Mouse (Mus musculus) urinary bladder, adult 2 months (tissue): Measurements from ENCODE around the gene Tdg. TPM values are rescaled to one million over a fixed set of nuclear protein-coding genes. Genes with fewer than 3 reads are reported as not detected.
"Not testable (repeated sequence)": the region's sequence is repeated elsewhere in the genome, so short reads cannot be mapped to it uniquely, and the experiment has no call there.

Source experiments
- DNase-seq: peaks from one replicate; pipeline ENCODE4 v3.0.0; 2022; ENCODE audit warnings: low spot score
- polyA plus RNA-seq: library from polyadenylated mRNA; depleted of rRNA; stranded (reverse); fragments of >200 nt; gene quantifications from 2 replicates; pipeline ENCODE4 v1.2.3, GENCODE M21; 2012; rRNA removed

Tdg gene
- polyA plus RNA-seq = 32.9 and 33.5 TPM in 2 replicates

DNA sequence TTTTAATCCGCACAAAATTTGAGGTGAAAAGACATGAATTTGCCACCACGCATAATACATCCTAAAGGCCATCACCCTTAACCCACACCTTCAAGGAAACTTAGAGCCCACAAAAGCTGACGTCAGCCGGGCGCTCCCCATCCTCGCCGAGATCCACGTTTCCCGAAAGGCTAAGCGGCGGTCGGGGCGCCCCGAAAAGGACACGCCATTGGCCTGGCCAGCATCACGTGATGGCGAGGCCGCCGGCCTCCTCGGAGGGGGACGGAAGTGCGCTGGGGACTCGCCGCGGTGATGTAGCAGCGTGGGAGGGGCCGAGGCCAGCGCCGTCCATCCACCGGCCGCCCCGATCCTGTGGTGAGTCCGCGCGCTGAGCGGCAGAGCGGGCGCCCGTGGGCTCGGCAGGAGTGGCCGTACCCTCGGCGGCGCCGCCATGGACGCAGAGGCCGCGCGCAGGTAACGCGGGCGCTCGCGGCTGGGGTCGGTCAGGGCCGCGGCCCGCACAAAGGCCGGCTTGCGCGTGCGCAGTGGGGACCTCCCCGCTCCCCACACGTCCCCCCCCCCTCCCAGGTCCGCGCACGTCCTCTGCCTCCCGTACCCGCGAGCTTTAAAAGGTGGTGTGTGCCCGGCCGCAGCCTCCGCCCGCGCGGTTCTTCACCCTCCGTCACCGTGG is at the start of gene Tdg:
TSS of gene Tdg (plus strand) at position 243 of the 670 bp plus-strand sequence.
- DNase-seq = peak; percentile 85

DNA sequence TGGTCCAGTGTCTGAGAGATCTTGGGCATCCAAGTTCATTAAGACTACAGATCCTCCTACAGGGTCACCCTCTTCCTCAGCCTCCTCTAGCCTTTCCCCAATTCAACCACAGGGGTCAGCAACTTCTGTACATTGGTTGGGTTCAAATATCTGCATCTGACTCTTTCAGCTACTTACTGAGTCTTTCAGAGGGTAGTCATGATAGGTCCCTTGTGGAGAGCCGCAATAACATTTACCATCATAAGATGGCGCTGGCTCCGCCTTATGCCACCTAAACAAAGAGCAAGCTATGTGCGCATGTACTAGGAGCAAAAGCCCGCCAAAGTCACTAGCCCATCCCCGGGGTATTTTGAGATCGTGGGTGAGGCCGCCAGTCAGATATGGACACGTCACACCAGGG is 40.0 kb upstream of the Tdg start:
- DNase-seq = not testable (repeated sequence)

DNA sequence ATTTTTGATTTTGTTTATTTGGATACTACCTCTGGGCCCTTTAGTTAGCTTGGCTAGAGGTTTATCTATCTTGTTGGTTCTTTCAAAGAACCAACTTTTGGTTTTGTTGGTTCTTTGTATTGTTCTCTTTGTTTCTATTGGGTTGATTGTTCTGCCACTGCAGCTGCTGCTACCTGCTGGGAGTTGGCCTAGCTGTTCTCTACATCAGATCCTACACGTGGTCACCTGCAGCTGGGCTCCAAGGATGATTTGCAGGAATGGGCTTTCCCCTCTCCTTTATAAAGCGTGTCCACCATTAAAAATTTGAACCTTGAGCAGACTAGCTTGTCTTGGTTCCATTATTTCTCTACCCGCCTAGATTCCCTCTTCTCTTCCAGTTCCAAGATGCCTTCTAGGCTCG is 35.2 kb upstream of the Tdg start:
- DNase-seq = not testable (repeated sequence)

DNA sequence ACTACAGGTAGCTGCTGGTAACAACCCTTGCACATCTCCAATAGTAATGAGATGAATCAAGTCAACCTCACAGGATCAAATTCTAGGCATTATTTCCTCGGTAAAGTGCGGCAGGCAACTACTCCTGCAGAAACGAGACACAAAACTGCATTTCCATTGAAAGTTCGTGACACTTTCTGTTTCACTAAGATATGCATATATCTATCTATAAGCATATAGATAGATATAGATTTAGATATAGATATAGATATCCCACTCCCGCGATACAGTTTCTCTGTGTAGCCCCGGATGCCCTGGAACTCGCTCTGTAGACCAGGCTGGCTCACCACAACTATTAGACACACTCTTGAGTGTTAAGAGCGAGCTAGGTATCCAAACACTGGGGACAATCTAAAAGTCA is 7.4 kb upstream of the Tdg start:
- DNase-seq = no peak

DNA sequence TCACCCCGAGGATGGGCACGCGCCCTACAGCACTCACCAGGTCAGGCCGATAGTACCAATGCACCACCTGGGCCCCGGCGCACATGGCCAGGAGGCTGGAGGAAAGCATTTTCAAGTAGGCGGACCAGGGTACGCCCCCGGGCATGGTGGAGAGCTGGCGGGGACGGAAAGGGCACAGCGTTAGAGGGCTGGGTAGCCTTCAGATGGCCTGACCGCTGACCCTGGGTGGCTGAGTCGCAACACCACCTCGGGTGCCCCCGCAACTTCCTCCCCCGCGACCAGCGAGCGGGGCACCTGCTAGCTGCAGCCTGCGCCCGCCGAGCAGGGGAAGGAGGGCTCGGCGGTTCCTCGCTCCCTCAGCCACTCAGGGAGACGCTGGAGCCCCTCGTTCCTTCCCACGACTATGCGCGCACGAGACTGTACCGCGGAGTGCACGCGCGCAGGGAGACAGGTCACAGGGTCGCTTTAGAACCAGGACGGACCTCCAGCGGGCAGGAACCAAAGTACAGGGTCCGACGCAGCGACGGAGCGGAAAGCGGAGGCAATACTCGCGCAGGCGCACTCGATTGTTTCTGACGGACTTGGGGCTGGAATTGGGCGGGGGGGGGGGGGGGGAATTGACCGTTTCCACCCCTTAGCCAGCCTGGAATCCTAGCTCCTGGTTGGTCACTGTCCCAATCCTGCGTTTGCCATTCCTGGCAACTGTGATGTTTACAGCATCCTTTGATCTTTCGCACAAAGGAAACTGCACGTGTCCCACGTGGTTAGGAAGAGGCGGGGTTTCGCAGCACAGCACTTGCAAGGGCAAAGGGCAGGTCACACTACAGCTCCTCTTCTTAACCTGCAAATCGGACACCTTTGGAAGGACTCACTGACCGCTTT is 6.7 kb upstream of the Tdg start, which contains the start of gene 1190007I07Rik:
TSS of gene 1190007I07Rik (minus strand) at position 558 of the 882 bp plus-strand sequence.
- peak; percentile 70 for DNase-seq

DNA sequence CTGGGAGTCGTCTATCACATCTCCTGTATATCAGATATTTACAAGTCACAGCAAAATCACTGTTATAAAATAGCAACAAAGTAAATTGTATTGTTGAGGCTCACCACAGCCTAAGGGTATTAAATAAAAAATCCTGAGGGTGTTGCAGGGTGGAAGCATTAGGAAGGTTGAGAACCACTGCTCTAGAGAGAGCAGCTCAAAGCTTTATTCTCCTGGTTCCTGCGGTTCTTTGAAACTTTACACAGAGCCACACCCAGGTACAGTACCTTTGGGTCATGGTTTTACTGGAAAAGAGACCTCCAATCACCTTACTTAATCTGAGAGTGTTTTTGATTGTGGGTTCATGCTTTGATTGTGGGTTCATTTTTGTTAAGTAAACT is 6.1 kb upstream of the Tdg start:
- DNase-seq = not testable (repeated sequence)

DNA sequence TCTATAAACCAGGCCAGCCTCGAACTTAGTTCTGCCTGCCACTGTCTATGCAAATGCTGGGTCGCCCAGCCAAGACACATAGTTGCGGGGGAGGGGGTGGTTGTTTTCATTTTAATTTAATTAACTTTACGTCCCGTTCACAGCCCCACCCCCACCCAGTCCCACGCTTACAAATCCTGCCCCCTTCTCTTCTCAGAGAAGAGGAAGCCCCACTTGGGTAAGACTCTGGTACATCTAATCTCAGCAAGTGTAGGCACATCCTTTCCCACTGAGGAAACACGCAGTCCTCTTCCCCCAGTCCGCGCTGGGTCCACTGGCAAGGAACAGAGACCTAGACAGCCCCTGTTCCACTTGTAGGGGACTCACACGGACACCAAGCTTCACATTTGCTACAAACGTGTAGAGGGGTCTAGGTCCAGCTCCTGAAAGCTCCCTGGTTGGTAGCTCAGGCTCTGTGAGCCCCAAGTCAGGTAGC is 480 bp upstream of the Tdg start:
- DNase-seq = no peak

DNA sequence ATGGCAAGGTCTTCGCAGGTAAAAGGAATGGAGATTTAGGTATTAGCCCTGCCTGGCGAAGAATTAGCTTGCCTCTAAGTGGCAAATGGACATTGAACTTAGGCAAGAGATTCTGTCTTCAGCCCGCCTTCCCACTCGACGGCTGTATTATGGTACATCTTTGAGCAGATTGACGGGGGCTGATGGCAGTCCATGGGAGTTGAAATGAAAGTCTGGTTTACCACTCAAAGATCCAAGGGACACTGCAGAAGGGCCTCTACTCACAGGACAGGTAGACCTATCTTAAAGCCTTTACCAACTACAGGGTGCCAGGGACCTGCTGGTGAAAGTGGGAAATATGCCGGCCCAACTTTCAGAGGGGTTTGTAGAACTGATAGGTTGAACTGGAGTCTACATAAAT is 869 bp downstream of the Tdg start:
- no peak for DNase-seq

DNA sequence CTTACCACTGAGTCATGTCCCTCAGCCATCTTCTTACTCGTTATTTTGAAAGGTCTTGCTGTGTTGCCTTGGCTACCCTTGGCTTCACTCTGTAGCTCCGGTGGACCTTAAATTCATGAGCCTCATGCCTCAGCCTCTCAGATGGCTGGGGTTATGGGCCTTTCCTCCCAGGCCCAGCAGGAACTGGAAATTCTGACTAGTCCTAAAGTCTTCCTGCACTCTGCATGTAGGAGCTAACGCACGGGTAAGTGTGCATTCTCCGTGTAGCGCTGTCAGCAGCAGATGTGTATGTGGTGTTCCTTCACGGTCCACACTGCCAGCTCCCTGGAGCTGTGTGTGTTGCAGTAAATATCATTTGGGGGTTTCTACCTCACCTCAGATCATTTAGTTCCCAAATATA is 1.5 kb downstream of the Tdg start:
- no peak for DNase-seq

DNA sequence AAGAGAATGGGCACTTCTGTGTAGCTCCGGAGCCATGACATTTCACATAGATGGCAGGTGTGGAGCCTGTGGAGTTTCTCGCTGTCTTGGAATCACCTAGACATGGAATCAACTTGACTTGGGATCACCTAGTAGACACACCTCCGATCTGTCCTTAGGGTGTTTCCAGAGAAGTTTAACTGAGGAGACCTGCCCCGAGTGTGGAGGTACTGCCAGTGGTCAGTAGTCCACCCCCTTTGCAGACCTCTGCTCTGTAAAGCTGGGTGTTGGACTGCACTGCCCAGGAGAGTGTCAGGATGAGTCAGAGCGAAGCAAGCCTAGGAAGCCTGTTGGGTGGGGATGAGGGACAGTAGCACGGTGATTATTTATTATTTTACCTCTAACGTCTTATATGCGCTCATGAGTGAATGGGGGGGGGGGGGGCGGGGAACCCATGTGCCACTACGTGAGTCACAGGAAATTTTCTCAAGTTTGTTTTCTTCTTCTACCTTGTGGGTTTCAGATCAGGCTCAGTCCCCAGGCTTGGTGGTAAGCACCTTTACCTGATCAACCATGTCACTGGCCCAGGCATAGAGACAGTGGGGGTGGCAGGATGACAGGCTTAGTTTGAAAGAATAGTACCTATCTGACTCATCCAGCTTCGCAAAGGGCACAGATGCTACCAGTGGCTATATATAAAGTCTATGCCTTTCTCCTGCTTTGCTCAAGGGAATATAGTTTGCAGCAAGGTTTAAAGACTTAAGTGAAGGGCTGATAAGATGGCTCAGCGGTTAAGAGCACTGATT is 3.1 kb downstream of the Tdg start:
- DNase-seq = no peak

DNA sequence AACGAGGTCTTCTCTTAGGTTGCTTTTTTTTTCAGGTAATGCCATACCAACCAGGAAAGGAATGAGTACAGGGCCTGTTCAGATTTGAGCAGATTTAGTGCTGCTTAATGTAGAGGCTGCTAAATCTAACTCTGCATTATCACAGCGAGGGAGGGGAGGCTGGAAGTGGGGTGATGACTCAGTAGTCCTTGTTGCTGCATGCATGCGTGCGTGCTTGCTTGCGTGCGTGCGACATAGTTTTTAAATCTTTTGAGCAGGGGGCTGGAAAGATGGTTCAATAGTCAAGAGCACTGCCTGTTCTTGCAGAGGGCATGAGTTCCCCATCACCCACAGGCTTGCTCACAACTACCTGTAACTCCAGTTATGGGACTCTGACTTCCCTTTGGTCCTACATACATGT is 4.7 kb downstream of the Tdg start:
- no peak for DNase-seq

DNA sequence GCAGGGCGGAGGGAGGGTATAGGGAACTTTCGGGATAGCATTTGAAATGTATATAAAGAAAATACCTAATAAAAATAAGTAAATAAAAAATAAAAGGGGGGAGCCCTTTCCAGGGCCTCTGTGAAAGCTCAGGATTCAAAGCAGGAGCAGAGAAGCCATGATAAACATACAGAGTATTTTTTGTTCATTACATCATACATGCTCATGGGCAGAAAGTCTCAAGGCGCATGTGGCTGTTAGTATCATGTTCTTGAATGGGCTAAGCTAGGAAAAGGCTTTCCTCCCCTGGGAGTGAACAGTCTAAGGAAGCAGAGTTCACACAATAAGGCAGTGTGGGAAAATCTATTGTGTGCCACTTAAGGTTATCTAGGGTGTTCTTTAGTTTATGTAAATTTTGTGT is 6.7 kb downstream of the Tdg start:
- no peak for DNase-seq

DNA sequence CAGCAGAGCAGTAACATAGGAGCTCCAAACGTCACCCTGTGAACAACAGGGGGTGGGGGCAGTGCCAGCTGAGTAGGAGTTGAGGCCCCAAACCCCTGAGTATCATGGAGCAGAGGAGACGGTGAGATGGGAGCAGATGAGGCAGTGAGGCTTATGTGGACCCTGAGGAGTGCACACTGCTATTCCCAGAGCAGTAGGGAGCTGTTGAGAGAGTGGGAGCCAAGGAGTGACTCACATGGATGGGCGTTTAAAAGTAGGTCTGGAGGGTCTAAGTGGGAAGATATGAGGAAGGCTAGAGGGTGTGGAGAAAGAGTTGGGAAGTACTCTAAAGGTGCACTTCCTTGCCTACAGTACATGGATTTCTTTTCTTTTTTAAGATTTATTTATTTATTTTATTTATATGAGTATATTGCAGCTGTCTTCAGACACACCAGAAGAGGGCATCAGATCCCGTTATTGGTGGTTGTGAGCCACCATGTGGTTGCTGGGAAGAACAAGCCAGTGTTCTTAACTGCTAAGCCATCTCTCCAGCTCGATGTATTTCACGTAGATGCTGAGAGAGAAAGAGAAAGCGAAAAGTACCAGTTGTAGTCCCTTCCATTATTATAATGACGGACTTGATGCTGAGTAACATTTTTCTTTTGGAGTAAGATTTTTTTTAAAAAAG is 9.5 kb downstream of the Tdg start:
- DNase-seq = no peak

DNA sequence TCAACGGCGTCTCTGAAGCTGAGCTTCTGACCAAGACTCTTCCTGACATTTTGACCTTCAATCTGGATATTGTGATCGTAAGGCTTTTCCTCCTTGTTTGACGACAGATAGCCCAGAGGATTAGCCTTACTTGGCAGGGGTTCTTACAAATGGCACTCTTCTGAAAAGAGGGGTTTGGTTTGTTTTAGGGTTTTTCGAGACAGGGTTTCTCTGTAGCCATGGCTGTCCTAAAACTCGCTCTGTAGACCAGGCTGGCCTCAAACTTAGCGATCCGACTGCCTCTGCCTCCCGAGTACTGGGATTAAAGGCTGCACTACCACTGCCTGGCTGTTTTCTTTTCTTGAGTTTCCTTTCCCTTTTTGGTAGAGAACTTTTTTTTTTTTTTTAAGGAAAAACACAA is 11.9 kb downstream of the Tdg start:
- DNase-seq = no peak

DNA sequence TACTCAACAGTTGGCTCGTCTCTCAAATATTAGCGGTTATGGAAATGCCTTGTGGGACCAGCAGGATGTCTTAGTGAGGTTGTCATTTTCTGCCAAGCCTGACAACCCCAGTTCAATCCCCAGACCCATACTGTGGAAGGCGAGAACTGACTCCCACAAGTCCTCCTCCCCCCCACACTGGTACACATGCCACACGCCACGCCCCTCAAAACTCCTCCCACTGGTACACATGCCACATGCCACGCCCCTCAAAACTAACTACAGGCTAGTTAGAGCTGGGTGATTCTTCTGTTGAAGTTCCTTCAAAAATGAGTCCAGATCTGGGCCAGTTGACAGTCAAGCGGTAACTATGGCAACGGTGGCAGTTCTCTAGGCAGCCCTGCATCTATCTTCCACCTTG is 16.5 kb downstream of the Tdg start:
- DNase-seq = no peak

DNA sequence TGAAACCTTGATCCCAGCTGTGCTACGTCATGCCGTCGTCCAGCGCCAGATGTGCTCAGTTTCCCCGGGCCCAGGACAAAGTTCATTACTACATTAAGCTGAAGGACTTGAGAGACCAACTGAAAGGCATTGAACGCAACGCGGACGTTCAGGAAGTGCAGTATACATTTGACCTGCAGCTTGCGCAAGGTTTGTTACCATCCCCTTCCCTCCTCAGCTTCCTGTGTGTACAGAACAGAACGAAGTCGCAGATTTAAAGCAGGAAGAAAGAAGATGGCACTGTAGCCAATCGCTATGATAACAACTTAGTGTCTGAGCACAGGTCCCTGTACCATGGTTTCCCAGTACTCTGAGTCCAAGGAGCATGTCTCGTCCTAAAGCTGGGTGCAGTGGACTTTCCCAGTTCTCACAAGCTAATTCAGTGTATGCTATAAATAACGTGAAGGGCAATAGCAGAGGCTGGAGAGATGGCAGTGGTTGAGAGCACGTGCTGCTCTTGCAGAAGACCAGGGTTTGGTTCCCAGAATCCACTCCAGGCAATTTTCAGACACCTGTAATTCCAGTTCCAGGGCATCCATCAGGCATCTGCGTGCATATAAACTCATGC is 17.7 kb downstream of the Tdg start:
- no peak for DNase-seq

DNA sequence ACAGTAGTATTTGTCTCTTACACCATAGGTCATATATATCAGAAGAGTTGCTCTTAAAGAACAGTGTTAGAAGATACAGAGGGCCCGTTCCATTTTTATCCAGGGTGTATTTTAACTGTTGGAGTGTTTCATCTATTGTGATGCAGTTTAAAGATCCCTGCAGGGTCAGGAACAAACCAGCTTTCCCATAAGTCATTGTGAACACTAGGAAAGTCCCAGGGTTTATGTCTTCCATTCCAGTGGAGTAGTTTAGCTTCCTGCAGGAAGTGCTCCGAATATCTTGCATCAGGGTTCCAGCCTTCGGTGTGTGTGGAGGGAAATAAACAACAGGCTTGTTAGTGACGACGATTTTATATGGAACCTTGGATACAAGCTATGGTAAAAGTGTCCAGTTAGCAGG is 21.6 kb downstream of the Tdg start:
- DNase-seq = no peak

DNA sequence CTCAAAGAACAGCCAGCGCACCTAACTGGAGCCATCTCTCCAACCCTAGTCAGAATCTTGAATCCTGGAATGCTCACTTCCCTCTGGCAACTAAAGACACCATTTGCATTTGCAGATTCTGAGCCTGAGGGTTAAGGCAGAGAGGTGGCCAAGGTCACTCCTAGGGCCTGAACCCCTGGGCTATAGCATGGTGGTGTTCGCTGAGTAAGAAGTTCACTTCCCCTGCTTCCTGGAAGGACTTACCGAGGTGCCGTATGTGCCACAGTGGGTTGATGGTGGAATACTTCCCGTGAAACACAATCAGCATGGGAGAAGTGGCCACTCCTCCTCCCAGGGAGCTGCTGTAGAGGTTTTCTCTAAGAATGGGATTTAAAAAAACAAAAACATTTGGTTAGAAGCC is 23.0 kb downstream of the Tdg start:
- no peak for DNase-seq

DNA sequence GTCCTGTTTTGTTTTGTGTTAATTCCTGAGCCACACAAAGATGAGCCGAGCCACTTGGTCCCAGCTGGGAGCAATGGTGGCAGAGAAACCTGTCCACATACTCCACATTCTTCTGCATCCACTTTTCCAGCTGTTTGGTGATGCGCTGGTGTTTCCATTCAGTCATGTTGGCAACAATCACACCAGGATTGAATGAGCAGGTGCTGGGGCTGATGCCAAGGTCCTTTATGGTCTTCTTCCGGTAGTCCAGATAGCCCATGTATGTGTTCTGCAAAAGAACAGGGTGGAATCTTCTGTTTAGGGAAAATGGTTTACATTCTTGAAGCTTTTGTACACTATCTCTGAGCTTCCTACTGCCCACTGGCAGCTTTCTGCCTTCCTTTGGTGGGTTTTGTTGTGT is 25.0 kb downstream of the Tdg start:
- no peak for DNase-seq

DNA sequence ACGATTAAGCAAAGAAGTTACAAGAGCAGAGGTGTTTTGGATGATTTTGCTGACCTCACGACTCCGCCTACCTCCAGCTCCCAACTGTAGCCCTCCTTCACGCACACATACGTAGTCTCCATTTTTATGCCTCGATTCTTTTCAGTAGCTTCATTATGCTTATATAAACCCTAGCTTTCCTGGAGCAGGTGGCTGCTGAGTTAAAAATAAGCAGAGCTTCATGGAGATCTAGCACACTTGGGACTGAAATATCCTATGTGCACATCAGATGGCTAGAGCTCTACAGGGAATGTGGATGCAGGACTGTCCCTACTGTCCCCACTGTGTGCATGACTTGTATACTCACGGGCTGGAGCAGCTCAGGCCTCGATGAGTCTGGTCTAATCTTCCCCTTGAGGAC is 32.2 kb downstream of the Tdg start:
- DNase-seq = no peak

DNA sequence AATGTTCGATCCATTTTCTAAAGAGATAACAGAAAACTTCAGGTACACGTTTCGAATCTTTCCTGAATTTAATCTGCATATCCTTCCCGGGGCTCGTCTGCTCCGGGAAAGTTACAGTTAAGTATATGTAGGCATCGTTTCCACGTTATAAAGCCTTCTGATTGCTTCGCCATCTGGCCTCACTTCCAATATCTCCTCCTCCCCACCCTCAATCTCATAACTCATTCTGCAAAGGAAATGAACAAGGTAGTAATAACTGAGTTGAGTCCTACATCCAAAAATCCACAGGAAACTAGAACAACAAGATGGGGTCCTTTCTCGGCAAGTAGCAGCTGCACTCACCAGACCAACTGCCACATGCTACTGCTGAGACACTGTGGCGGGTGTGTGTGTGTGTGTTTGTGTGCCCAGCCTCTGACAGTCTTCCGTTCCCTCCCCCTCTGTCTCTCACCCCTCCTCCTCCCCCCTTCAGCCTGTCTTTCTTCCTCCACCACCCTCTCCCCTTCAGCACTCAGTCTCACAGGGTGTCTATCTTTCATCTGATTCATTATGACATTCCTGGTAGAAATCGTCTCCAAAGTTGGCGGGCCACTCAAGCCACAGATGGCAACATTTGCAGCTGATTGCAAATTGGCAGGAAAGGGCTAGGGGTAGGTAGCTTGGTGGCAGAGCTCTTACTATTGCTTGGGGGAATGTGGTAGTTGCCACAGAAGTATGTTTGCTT is 32.8 kb downstream of the Tdg start:
- DNase-seq = no peak
